Mouse (Mus musculus) bone marrow macrophage, adult 2 months (primary cell): ENCODE measurements around the gene Cped1.

ENCODE experiments used
- CTCF ChIP-seq: IDR thresholded peaks from 2 replicates; pipeline ENCODE4 v1.5.1; 2012; ENCODE audit warnings: low read depth, mild to moderate bottlenecking, low read length, moderate library complexity
- POLR2A ChIP-seq: IDR thresholded peaks from 2 replicates; pipeline ENCODE4 v1.6.1; 2012; ENCODE audit warnings: mild to moderate bottlenecking, low read depth, low read length, borderline replicate concordance

DNA sequence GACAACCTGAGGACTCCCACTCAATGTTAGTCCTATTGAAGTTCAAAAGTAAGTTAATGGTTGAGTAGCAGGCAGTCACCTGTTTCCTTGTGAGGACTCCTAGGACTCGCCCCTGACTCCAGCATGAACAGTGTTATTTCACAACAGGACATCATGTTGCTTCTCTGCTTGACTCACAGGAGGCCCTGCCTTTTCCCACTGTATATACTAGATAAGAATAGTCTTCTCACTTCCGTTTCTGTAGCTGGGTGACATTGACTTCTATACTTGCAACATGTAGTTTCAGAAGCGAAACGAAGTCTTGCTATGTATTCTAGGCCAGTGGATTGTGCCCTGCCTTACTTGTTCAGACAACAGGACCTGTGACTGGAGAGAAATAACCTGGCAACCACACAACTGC is 236.4 kb downstream of the Cped1 start:
- no peak for TF ChIP-seq POLR2A
- TF ChIP-seq CTCF, result no peak
